Mouse (Mus musculus) cerebellum, adult 18-20 months (tissue): ENCODE data around the gene Lrba.

Experiments used
- DNase-seq, 2 experiments: peaks; one replicate each; pipeline ENCODE4 v3.0.0; 2021

The Lrba gene

GRCm38 (mm10) chr3:86806834-86807233, 582.4 kb downstream of the Lrba start:
- no peak for DNase-seq

DNA sequence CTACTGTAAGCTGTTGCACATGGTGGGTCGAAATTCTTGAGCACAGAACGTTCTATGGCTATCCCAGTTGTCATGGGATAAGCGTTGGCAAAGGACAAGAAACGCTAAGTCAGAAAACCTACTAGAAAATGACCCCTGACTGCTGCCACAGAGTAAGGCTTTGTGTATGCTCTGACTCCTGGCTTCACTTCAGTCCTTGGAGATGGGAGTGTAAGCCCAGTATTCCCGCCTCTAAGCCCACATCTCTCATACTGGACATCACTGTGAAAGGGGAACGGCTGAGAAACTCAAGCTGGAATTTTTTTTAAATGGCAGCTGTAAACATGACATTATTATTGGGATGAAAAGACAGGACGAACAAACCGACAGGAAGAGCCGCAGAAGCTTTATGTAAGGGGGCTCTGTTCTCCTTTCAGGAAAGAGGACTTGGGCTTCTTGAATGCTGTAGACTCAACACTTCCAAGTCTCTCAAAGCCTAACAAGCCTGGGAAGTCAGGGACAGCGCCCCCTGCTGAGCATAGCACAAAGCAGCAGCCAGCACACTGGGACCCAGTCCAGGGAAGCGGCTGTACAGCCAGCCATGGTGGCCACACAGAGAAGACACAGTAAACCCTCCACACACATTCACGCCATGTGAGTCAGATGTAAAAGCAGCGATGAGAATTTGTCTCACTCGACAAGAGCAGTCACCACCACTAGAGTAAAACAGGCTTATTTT, 583.4 kb downstream of the Lrba start:
- peak; percentile 64 to 72 for DNase-seq

DNA sequence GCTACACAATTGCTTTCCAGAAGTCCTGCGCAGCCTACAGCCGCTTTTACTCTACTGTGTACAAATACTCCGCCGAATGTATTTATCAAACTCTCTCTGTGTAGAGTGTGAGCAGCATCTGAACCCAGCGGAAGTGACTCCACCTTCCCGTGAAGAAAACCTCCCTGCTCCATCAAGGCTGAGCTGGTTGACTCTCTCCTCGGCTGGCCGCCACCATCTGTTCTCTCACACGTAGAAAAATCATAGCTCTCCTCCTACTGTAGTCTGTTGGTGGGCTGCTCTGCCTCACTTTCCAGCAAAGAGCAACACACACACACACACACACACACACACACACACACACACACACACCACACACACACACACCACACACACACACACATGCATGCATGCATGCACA, 584.7 kb downstream of the Lrba start:
- DNase-seq: peak in 1 of 2 experiments; percentile 31

DNA sequence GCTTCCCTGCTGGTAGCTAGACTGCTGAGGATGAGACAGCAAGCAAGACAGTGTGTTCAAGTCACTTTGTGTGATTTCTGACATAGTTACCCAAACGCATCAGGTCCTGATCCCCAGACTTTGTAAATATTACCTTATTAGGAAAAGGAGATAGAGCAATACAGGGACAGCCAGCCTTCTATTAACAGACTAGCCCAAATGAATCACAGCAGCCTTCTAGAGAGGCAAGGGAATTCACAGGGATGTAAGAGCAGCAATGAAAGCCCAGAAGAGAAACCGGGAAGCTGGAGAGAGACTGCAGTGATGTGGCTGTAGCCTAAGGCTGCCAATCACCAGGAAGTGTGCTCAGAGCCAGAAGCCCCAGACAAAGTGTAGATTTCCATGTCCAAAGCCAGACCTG, 585.2 kb downstream of the Lrba start:
- no peak for DNase-seq

- no peak for DNase-seq
These were observed 586.4 kb downstream of the Lrba start for GRCm38 (mm10) chr3:86810908-86811307.

DNA sequence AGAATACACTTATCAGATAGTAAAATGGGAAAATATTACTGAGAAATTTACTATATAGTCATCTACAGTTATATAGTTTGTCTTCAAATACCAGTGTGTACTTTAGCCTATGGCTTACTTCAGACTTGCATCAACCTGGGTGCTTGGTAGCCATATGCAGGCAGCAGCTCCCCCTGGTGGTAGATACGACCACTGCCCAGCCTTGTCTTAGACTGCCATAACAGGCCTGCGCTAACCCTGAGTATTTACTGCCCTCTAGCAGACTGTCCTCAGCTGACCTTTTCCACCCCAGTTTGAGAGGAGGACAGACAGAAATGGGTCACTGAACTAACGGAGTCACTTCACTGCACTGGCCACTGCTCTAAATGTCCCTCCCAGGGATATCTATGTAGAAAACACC, 588.2 kb downstream of the Lrba start:
- DNase-seq: peak; percentile 82 to 83

DNA sequence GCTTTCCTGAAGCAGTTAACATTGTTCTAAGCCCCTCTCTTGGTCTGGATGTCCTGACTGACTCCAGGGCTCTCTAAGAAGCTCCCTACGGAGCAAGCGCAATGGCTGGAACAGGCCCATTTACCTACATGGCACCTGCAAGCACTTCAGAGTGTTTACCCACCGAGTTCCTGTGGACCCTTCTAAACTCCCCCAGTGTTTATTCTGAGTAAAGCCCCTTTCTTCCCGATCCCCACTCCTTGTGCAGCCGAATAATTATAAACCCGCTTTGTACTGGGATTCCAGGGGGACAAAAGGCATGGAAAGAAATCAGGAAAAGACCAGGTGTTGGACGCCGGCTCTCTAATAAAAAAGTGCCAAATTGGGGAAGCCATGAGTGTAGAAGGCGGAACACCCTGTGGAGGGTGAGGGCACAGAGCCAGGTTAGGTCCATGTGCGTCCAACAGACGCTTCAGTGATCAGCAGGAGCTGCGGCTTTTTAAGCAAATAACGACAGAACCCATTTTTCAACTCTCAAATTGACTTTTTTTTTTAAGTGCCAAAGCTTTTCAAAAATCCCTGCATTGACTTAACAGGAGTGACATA, 593.6 kb downstream of the Lrba start:
- peak; percentile 77 for DNase-seq

- DNase-seq: no peak
These were observed 594.9 kb downstream of the Lrba start for GRCm38 (mm10) chr3:86819372-86819771.

GRCm38 (mm10) chr3:86820344-86820743, 595.9 kb downstream of the Lrba start:
- no peak for DNase-seq

- peak; percentile 32 to 36 for DNase-seq
These were observed 596.9 kb downstream of the Lrba start for GRCm38 (mm10) chr3:86821383-86821782.

GRCm38 (mm10) chr3:86827506-86827905, 603.0 kb downstream of the Lrba start:
- DNase-seq: no peak

- DNase-seq: no peak
These were observed 607.6 kb downstream of the Lrba start for GRCm38 (mm10) chr3:86832115-86832514.
